ENCODE assay signal across 40 mouse cellular contexts in the genomic region with DNA sequence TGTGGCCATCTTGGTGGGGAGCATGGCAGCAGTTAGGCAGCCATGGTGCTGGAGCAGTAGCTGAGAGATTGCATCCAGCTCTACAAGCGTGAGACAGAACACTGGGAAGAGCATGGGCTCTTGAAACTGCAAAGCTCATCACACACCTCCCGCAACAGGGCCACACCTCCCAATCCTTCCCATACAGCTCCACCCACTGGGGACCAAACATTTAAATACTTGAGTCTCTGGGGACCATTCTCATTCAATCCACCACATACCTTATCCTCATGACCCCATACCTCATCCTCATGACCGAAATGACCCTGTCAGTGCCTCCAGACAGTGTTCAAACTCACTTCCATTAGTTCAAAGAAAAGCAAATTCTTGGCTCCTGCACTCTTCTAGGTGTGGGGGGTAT. TPM values are rescaled to one million over a fixed set of nuclear protein-coding genes. Genes with fewer than 3 reads are reported as not detected.
"Had no signal": no experiment of that assay in that cellular context is flagged by ENCODE, and none has a peak within 500 bp of the region (broad histone marks: within the 10 kb centered on the region; RNA-seq: fewer than 3 reads in every experiment).

No protein-coding gene starts in this region.

- H3K9ac ChIP-seq: heart, embryonic 12.5 days; heart, embryonic 13.5 days; heart, embryonic 15.5 days; hindbrain, embryonic 12.5 days; hindbrain, embryonic 13.5 days; hindbrain, embryonic 14.5 days; hindbrain, embryonic 15.5 days; intestine, embryonic 15.5 days; kidney, embryonic 15.5 days had no signal

- H3K4me3 ChIP-seq: heart, embryonic 12.5 days; heart, embryonic 13.5 days; heart, embryonic 15.5 days; hindbrain, embryonic 10.5 days; hindbrain, embryonic 12.5 days; hindbrain, embryonic 13.5 days; hindbrain, embryonic 15.5 days; intestine, embryonic 15.5 days; kidney, embryonic 15.5 days; layer of hippocampus, adult 2 months; left cerebral cortex, adult 2 months had no signal

- H3K27me3 ChIP-seq: hindbrain, embryonic 13.5 days; hindbrain, embryonic 15.5 days; intestine, embryonic 15.5 days; kidney, embryonic 15.5 days had no signal

- DNase-seq: heart, postnatal 10 days; heart, postnatal 14 days; heart, postnatal 36 days; heart, postnatal 4 days; kidney, adult 11 months; kidney, adult 18-20 months; kidney, adult 2 months; kidney, adult 8-10 months; kidney, adult 9 months; kidney, postnatal 10 days; kidney, postnatal 14 days; kidney, postnatal 25 days; kidney, postnatal 36 days; kidney, postnatal 4 days; layer of hippocampus, adult 9-11 months; layer of hippocampus, postnatal 36 days had no signal

- H3K9me3 ChIP-seq: heart, embryonic 12.5 days; heart, embryonic 13.5 days; heart, embryonic 15.5 days; hindbrain, embryonic 10.5 days; hindbrain, embryonic 12.5 days; hindbrain, embryonic 13.5 days; hindbrain, embryonic 15.5 days; intestine, embryonic 15.5 days; kidney, embryonic 15.5 days had no signal

- ATAC-seq: hindbrain, embryonic 16.5 days; hindbrain, postnatal 0 days; inflammation-experienced regulatory T-cells, adult 6 months; intestine, embryonic 15.5 days; intestine, embryonic 16.5 days; intestine, postnatal 0 days had no signal

- H3K36me3 ChIP-seq: heart, embryonic 12.5 days; heart, embryonic 13.5 days; heart, embryonic 15.5 days; hindbrain, embryonic 10.5 days; hindbrain, embryonic 12.5 days; hindbrain, embryonic 13.5 days; hindbrain, embryonic 15.5 days; intestine, embryonic 15.5 days; kidney, embryonic 15.5 days had no signal

- H3K27ac ChIP-seq: heart, embryonic 13.5 days; heart, embryonic 15.5 days; hindbrain, embryonic 10.5 days; hindbrain, embryonic 12.5 days; hindbrain, embryonic 13.5 days; hindbrain, embryonic 14.5 days; hindbrain, embryonic 15.5 days; hindbrain, postnatal 0 days; intestine, embryonic 15.5 days; kidney, embryonic 15.5 days; kidney, postnatal 0 days; layer of hippocampus, adult 2 months; left cerebral cortex, adult 2 months had no signal

- H3K4me1 ChIP-seq: heart, embryonic 12.5 days; heart, embryonic 13.5 days; heart, embryonic 15.5 days; hindbrain, embryonic 13.5 days; hindbrain, embryonic 15.5 days; intestine, embryonic 15.5 days; kidney, embryonic 15.5 days had no signal

- H3K4me2 ChIP-seq: heart, embryonic 11.5 days; heart, embryonic 12.5 days; heart, embryonic 13.5 days; heart, embryonic 15.5 days; hindbrain, embryonic 12.5 days; hindbrain, embryonic 13.5 days; hindbrain, embryonic 14.5 days; hindbrain, embryonic 15.5 days; intestine, embryonic 15.5 days; kidney, embryonic 15.5 days had no signal

RNA-seq across cellular contexts. Expression of a gene that starts 21.5 kb away (rescaled TPM):
- polyA plus RNA-seq: heart, embryonic 12.5 days; heart, embryonic 13.5 days; heart, embryonic 15.5 days; heart, embryonic 16.5 days; heart, postnatal 0 days; inflammation-experienced regulatory T-cells, adult 6 months; kidney, embryonic 14.5 days; kidney, embryonic 16.5 days; kidney, postnatal 0 days had no signal

RNA-seq across cellular contexts. Expression of a gene that starts 41.9 kb away (rescaled TPM):
- polyA plus RNA-seq: heart, embryonic 11.5 days; heart, embryonic 13.5 days; heart, embryonic 14.5 days; heart, embryonic 15.5 days; heart, postnatal 0 days; intestine, postnatal 0 days had no signal

RNA-seq across cellular contexts. Expression of a gene that starts 52.0 kb away (rescaled TPM):
- polyA plus RNA-seq: inflammation-experienced regulatory T-cells, adult 6 months; kidney, adult 2 months had no signal

RNA-seq across cellular contexts. Expression of a gene that starts 59.7 kb away (rescaled TPM):
- polyA plus RNA-seq: heart, embryonic 11.5 days; heart, embryonic 12.5 days; heart, embryonic 13.5 days; heart, embryonic 14.5 days; heart, embryonic 15.5 days; heart, embryonic 16.5 days; heart, postnatal 0 days; hindbrain, embryonic 10.5 days; inflammation-experienced regulatory T-cells, adult 6 months; kidney, adult 2 months; kidney, embryonic 14.5 days; kidney, embryonic 15.5 days; kidney, embryonic 16.5 days; kidney, postnatal 0 days had no signal
